Mouse (Mus musculus): ENCODE measurements at regions not wholly inside any gene's neighbourhood (a gene's known extent, or its start where the extent isn't known, plus 50 kb on each side); places are given as distances from the start of the nearest gene placed in this dataset.
"Not testable (repeated sequence)": the region's sequence is repeated elsewhere in the genome, so short reads cannot be mapped to it uniquely, and the experiment has no call there.

DNA sequence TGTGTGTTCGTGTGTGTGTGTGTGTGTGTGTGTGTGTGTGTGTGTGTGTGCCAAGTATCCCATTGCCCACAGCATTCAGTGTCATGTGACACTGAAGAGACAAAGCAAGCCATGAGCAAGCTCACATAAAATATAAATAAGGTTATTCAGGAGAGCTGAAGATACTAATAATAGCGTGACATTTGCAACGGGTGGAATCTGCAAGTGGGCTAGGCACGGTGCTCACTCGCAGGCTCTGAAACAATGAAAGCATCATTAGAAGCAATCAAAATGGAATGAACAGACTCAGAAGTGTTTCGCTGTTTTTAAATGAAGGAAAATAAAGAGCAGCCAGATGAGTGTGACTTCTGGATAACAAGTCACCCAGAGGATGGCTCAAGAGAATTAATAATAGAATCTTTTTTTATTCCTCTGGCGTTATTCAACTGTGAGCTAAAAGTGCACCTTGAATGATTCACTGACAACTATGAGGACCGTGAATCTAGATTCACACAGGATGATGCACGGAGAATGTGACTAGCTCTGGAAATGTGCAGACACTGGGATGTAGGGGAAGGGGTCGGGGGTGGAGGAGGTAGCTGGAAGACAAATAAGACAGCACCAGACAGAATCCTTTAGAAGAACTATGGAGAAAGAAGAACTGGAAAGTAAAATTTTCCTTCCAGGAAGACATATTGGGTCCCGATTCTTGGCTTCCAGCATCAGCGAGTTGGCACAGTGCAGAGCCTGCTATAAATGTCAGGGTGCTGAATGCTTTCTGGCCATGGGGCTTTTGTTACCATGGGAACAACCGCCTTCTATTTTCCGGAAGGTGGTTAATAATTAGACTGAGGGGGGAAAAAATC lies 55.3 kb downstream of the Actbl2 start:
- DNase-seq (ENCODE audit: low spot score in 2 of 2), result peak; percentile 40 to 62

DNA sequence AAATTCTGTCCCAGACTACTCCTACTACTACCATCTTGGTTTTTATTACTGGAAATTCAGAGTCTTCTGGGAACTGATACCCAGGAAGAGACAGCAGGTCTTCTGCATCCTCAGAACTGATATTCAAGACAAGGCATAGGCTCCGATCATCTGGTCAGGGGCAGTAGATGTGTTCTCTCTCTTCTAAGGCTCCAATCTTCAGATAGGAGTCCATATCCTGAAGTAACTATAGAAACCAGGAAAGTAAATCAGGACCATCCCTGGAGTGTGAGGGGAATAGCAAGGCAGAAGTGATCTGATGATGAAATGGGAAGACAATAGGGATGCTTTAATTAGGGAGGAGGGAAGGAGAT lies 55.9 kb downstream of the Actbl2 start:
- DNase-seq (ENCODE audit: low spot score in 2 of 2), result no peak

DNA sequence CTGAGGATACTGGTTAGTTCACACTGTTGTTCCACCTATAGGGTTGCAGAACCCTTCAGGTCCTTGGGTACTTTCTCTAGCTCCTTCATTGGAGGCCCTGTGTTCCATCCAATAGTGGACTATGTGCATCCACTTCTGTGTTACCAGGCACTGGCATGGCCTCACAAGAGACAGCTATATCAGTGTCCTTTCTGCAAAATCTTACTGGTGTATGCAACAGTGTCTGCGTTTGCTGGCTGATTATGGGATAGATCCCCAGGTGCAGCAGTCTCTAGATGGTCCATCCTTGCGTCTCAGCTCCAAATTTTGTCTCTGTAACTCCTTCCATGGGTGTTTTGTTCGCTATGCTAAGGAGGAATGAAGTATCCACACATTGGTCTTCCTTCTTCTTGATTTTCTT lies 58.7 kb downstream of the Actbl2 start:
- not testable (repeated sequence) for DNase-seq (ENCODE audit: low spot score in 2 of 2)

DNA sequence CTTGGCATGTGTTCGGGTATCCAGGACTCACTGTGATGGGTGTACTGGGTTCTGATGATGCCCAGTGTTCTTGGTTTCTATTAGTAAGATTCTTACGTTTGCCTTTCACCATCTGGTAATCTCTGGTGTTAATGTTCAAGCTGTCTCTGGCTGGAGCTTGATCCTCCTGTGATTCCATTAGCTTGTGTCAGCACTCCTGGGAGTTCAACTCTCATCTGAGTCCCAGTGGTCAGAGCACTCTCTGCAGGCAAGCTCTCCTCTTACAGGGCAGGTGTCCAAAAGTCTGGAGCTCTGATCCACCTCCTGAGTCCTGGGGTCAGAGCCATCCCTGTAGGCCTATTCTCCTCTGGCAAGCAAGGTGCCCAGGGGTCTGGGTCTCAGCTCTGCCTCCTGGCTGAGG lies 63.1 kb downstream of the Actbl2 start:
- not testable (repeated sequence) for DNase-seq (ENCODE audit: low spot score in 2 of 2)

DNA sequence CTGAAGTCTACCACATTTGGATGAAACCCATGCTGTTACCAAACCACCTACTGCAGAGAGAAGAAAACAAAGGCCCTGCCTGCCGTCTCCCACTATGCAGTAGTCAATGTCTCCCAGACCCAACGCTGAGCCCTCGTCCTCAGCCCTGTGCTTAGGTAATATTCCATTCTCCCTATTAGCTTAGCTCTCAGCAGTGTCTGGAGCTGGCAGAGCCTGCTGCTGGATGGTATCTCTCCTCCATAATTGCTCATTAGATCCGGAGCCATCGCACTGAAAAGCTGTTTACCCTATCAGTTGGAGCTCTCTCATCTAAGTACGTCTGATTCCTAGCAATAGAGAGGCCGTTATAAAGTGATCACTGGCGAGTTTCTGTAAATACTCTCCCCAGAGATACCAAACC lies 68.4 kb downstream of the Actbl2 start:
- DNase-seq (ENCODE audit: low spot score in 2 of 2), result peak; percentile 25 to 42

DNA sequence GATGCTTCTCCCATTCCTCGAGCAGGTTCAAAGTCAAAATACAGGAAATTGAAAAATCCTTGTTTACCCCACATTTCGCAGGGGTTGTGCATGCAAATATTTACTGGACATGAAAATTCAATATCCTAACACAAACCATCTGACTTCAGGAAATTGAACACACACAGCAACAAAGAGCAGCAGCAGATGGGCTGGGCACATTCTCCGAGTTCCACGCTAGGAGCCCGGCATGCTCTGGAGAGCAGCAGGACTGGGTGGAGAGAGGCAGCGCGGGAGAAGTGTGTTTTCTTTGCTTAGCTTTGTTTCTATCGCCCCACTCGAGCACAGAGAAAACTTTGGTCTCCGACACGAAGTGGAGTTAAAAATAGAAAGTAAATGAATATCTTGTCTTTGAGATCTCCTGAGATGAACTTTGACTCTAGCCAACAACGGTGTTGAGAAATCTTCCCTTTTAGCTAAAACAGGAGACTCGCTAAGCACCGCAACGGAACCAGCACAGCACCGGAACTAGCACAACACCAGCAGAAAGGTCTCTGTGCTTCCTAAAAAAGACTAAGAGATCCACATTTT lies 71.4 kb downstream of the Actbl2 start:
- DNase-seq (ENCODE audit: low spot score in 2 of 2), result peak in 1 of 2 experiments; percentile 18

DNA sequence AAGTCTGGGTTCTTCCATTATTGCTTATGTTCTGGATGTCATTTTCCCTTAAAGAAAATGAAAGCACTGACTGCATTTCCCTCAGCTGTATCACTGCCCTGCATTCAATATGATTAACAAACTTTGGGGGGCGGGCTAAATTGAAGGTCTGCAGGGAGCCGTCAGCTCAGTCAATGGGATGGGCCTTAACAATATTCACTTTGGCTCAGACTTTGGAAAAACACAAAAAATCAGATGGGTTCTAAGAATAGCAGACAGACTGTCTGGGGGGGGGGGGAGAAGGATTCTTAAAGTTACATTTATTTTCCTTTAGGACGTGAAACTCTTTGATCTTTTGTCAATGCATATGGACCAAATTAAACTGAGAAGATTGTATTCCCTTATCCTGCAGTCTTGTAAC lies 78.2 kb downstream of the Actbl2 start:
- DNase-seq (ENCODE audit: low spot score in 2 of 2), result no peak

DNA sequence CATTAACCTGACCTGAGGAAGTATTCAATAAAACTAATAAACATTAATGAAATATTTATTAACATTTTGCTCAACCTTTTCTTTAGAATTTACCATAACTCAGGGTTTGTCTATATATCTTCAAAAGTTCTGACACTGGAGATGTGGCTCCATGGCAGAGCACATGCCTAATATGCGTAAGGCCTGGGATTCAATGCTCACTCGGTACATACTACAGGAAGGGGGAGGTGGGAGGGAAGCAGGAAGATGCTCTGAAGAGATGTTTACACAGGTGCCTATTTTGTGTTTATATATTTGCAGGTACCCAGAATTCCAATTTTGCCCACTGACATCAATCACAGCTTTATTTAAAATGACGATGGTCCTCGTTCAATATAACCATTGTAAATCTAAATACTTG lies 79.0 kb downstream of the Actbl2 start:
- DNase-seq (ENCODE audit: low spot score in 2 of 2), result no peak

DNA sequence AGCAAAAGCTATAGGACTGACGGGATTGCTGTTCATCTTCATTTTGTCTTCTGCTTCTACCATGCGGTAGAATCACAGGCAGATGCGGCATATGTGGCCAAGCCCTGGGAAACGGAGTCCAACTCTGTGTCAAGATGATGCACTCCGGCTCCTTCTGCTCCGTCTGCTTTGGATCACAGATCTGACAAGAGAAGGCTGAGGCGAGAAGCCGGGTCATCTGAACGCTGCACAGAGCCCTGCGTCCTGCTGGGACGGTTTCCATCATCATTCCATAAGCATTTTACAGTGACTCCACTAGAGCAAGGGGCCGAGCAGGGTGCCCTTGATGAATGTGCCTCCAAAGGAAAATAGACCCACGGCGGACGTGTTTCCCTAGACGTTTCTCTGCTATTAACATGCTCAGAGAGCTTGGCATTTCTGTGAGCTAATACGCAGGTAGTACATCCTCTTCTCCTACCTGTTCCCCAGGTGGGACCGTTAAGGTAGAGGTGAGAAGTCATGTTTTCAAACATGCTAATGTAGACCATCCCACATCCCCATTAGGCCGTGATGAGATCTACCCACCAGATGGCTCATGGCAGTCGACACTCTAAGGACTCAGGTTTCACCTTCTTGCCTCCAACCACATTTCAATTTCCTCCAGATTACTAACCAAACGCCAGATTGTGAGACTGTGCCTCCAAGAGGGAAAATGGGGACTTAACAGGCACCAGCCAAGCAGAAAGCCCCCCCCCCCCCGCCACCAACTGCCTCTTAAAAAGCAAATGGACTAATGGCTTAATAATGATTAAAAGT lies 79.6 kb downstream of the Actbl2 start:
- no peak for DNase-seq (ENCODE audit: low spot score in 2 of 2)

DNA sequence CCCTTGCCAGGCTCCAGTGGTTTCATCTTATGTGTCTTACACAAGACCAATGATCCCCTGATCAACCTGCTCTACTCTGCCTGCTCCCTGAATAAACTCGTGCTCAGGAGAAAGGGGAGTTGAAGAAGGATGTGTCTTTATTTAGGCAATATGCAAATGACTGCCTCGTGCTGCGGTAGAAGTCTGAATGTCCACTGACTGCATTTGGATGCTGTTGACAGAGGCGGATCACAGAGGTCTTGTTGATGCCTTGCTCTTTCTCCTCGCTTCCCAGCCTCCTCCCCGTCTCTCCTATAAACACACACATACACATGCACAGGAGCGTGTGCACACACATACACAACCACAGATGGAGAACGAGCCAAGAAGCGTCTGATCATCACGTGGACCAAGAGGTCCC lies 90.2 kb downstream of the Actbl2 start:
- DNase-seq (ENCODE audit: low spot score in 2 of 2), result no peak

DNA sequence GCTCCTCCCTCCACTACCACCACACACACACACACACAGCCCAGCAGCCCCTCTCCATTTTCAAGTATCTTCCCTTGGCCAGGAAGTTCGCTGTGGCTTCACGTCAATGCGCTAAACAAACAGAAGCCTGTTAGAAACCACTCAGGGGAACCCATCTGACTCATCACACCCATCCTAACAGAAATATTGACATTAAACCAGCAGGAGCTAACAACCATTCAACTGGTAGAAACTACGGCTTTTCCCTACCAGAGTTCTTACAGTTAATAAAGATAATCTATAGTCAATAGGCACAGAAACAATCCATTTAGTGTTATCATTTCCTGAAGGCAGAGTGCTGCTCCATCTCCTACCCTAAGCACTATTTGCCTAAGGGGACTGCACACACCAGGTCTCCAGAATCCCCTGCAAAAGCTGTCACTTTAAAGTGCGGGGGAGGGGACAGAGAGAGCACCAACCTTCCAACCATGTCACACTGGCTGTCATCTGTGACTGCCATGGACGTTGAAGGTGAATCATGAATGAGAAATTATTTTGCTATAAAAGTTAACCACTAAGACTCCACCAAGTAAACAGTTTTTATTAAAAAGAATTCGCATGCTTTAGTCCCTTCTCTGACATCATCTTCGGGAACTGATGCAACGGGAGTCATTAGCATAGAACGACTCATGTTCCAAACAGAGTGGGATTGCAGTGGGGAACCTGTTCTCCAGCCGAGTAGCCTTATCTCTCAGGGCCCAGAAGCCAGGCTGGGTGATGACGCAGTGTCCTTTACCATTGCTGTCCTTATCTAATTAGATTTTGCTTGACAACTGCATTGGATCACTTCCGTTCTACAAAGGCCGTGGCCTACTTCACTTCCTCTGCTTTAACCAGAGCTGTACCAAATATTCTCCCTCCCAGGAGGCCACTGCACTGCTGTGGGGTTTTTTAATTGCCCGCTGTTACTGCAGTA lies 91.0 kb downstream of the Actbl2 start:
- DNase-seq (ENCODE audit: low spot score in 2 of 2), result no peak

DNA sequence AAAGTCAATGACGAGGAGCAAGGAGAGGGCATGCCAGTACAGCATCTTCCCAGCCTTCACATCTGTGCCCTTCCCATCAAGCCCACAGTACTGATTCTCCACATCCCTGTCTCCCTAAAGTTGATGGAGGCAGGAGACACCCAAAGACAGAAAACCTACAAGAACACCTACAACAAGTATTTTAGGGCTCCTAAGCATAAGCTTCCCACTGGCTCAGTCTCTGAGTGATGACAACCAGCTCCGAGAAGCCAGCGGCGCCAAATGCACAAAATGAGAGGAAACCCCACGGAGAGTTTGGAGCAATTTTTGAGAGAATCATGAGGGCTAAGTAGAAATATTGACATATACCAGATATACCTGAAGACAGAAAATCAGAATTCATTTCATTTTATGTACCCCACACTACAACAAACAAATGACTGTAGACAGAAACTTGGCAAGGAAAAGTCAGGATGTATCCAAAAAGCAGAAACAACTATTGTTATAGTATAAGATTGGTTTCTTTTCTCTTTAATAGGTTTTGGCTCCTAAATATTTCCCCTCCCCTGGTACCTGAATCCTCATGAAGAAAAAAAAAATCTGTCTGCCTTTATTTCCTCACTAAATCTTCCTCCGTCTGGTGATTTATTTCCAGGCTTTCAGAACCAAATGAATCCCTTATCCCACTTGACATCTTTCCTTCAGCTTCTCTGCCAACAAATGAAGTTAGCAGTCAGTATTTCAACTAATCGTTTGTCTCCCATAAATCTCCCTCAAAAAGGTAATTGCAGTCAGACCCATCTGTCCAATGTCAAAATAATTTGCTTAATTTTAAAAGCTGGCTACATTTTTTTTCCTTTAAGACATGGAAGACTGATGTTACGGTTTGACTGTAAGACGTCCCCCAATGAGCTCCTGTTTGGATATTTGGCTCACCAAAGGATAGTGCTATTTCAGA lies 102.0 kb downstream of the Actbl2 start:
- DNase-seq (ENCODE audit: low spot score in 2 of 2), result no peak

DNA sequence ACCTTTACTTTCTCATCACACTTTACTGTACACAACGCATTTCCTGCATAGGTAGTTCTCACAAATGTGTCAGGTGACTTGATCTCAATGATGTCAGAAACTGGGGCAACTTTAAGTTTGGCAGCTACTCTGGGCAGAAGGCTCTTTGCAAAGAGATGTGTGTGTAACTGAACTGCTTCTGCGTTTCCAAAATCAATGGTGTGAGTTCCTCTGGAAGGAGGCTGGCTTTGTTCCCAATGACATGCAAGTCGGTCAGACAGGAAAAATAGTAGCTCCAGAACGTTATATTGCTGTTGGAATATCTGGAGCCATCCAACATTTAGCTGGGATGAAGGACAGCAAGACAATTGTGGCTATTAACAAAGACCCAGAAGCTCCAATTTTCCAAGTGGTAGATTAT lies 106.6 kb downstream of the Actbl2 start:
- no peak for DNase-seq (ENCODE audit: low spot score in 2 of 2)

DNA sequence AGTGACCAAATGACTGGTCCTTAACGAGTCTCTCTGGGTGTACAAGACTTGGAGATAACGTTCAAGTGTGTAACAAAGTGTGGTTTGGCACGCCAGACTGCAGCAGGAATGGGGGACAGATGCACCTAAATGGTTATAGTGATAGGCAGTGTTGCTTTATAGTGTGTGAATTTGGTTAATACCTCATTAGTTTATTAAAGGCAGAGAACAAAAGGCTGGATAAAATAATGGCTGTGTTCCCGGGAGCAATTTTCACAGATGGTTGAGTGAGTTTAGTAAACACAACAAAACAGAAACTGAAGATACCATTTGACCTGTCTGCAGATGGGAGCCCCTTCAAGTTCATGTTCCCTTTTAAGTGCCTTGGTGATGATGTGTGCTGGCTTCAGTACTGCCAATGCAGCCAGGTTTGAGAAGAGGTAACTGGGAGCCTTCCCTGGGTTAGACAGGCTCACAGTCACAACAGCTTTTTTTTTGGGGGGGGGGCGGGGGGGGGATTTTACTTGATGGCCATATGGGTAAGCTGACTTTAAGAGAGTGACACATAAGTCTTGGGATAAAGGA lies 108.4 kb downstream of the Actbl2 start:
- DNase-seq (ENCODE audit: low spot score in 2 of 2), result peak in 1 of 2 experiments; percentile 52

DNA sequence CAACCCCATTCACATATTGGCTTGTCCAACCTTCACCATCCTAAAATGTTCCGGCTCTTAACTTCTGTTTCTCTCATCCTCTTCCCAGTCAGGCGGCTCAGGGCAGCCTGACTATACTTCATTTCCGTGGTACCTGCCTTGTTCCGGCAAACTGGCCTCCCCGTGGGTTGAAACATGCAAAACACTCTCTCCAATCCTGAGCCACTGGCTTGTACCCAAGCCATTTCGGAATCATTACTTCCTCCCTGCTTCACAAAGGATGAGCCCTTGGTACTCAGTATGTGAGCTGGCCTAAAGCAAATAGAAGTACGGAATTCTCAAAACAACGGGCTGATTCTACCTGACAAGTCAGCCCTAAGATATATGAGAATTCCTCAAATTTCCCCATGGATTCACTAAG lies 112.1 kb downstream of the Actbl2 start:
- DNase-seq (ENCODE audit: low spot score in 2 of 2), result no peak

DNA sequence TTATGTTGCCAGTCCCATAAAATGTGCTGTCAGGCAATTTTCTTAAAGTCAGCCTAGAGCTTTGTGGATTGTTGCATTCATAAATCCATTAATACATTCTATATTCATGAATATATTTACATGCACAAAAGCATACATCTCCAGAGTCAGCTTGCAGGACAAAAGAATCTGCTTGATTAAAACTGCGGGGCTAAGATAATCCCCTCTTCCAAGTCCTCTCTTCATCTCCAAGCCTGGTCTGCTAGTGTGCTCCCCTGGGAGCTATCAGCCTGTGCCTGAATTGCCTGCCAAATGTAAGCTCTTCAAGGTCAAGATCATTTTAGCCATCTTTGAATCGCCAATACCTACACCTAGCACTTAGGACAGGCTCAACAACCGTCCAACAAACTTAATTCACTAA lies 112.8 kb downstream of the Actbl2 start:
- DNase-seq (ENCODE audit: low spot score in 2 of 2), result no peak

DNA sequence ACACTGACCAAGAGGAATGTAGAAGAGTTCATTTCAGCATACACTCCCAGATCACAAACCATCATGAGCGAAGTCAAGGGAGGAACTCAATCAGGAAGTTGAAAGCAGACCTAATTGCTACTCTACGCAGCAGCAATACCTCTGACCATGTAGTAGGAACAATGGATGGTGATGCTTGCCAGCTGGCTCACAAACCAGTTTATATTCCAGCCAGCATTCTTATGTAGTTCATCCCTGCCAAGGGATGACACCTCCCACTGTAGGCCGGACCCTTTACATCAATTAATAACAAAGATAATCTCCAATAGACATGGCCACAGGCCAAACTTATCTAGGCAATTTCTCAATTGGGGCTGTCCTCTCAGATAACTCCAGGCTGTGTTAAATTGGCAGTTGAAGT lies 115.1 kb downstream of the Actbl2 start:
- DNase-seq (ENCODE audit: low spot score in 2 of 2), result no peak

DNA sequence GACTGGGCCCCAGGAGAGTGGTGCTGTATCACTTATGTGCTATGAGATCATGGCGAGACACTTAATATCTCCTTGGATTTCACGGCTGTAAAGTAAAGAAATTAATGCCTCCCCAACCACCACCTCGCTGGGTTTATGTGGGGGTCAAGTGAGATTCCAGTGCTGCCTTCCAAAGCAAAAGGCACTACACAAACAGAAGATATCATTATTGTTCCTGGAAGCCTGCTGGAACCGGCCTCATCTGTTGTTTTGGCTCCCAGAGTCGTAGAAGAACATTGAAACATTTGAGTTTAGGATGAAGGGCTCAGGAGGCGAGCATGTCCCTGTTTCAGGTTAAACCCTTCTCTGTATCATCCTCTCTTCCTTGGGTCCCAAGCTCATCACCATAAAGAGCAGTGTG lies 116.6 kb downstream of the Gpbp1 start:
- no peak for DNase-seq (ENCODE audit: low spot score in 2 of 2)

DNA sequence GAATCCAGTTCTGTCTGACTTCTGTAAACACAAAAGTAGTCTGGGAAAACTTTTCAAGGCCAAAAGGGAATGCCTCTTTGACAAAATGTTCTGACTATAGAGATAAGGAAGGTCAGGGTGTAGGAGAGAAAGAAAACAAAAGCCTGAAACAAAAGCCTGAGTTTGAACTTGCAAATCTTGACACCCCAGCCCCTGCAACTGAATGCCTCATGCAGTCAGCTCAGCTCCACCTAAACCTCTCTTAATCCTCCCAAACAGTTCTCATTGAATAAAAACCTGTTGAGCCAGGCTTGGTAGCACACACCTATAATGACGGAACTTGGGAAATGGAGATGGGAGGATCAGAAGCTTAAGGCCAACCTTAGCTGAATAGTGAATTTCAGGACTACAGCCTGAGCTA lies 116.1 kb downstream of the Gpbp1 start:
- DNase-seq (ENCODE audit: low spot score in 2 of 2), result no peak

All from layer of hippocampus, postnatal 14 days (tissue).